Mouse (Mus musculus): ENCODE results near the gene Castor1. TPM values are rescaled to one million over a fixed set of nuclear protein-coding genes. Genes with fewer than 3 reads are reported as not detected.

Castor1 gene
- total RNA-seq, 2 experiments from 2014 or later: 1.8 to 2.9 TPM

- peak; percentile 43 for DNase-seq (ENCODE audit: low spot score)
Observed at GRCm38 (mm10) chr11:4261188-4261494, 43.1 kb downstream of the Castor1 start.

GRCm38 (mm10) chr11:4261969-4262368 is 43.9 kb downstream of the Castor1 start:
- DNase-seq (ENCODE audit: low spot score): no peak

GRCm38 (mm10) chr11:4262847-4263246 is 44.8 kb downstream of the Castor1 start:
- no peak for DNase-seq (ENCODE audit: low spot score)

- no peak for DNase-seq (ENCODE audit: low spot score)
Observed at GRCm38 (mm10) chr11:4263296-4263695, 45.3 kb downstream of the Castor1 start.

- peak; percentile 69 for DNase-seq (ENCODE audit: low spot score)
Observed at GRCm38 (mm10) chr11:4264066-4264465, 46.0 kb downstream of the Castor1 start.

- DNase-seq (ENCODE audit: low spot score): no peak
Observed at GRCm38 (mm10) chr11:4266271-4267201, 48.5 kb downstream of the Castor1 start.

- no peak for DNase-seq (ENCODE audit: low spot score)
Observed at GRCm38 (mm10) chr11:4267202-4267578, 49.2 kb downstream of the Castor1 start.

GRCm38 (mm10) chr11:4268500-4268899 is 50.5 kb downstream of the Castor1 start:
- no peak for DNase-seq (ENCODE audit: low spot score)

- peak; percentile 82 for DNase-seq (ENCODE audit: low spot score)
Observed at GRCm38 (mm10) chr11:4270744-4271459, 52.9 kb downstream of the Castor1 start.

- no peak for DNase-seq (ENCODE audit: low spot score)
Observed at GRCm38 (mm10) chr11:4271544-4271943, 53.5 kb downstream of the Castor1 start.

Other genes starting within 250 kb of the Castor1 start
- not detected for gene 4930556J24Rik, start 241.4 kb upstream of the Castor1 start, total RNA-seq (2021)
- gene Gal3st1, start 234.6 kb upstream of the Castor1 start, total RNA-seq (2021): under 1 TPM in 1 of 2 experiments, not detected in 1; 0.12 TPM
- gene Sec14l4, start 186.8 kb upstream of the Castor1 start, total RNA-seq (2021): not detected
- gene Sec14l3, start 153.4 kb upstream of the Castor1 start, total RNA-seq (2021): not detected
- gene Mtfp1, start 122.8 kb upstream of the Castor1 start, total RNA-seq (2021): 10 to 100 TPM; 39.2 to 51.4 TPM
- gene Sec14l2, start 94.8 kb upstream of the Castor1 start, total RNA-seq (2021): under 1 TPM; 0.09 to 0.33 TPM
- gene Rnf215, start 83.0 kb upstream of the Castor1 start, total RNA-seq (2021): 1 to 10 TPM; 3.3 to 4.5 TPM
- 1 to 10 TPM; 1.8 to 1.9 TPM for gene Ccdc157, start 57.9 kb upstream of the Castor1 start, total RNA-seq (2021)
- gene Sf3a1, start 57.9 kb upstream of the Castor1 start, total RNA-seq (2021): 10 to 100 TPM; 15.0 to 18.6 TPM
- 1 to 10 TPM; 3.5 to 3.8 TPM for gene Tbc1d10a, start 31.4 kb upstream of the Castor1 start, total RNA-seq (2021)
- gene Osm, start 18.2 kb downstream of the Castor1 start, total RNA-seq (2021): not detected
- gene Lif, start 39.3 kb downstream of the Castor1 start, total RNA-seq (2021): under 1 TPM; 0.11 to 0.21 TPM
- not detected for gene Hormad2, start 222.9 kb downstream of the Castor1 start, total RNA-seq (2021)

Measured in gastrocnemius, adult 18-20 months (tissue).